Mouse (Mus musculus) forebrain, embryonic 15.5 days (tissue): ENCODE measurements around the gene Podxl2. TPM values are rescaled to one million over a fixed set of nuclear protein-coding genes. Genes with fewer than 3 reads are reported as not detected.

Experiments used
- ATAC-seq: fragments of 200-750 bp; cut with Nextera tagmentation; replicated peaks from 2 replicates; pipeline ENCODE4 v1.8.0; 2017; ENCODE audit warnings: mild to moderate bottlenecking, moderate TSS enrichment, moderate library complexity
- H3K27ac ChIP-seq: fragments of 300-500 bp; sonication (generic); replicated peaks from 2 replicates; pipeline ENCODE4 v1.5.1; 2015; ENCODE audit warnings: mild to moderate bottlenecking, inconsistent platforms
- H3K27me3 ChIP-seq: fragments of 300-500 bp; sonication (generic); 2 replicates; pipeline ENCODE4 v1.6.1; 2015; ENCODE audit warnings: inconsistent platforms
- H3K36me3 ChIP-seq: fragments of 300-500 bp; sonication (generic); 2 replicates; pipeline ENCODE4 v1.6.1; 2015; ENCODE audit warnings: mild to moderate bottlenecking, inconsistent platforms
- H3K4me1 ChIP-seq: fragments of 300-500 bp; sonication (generic); 2 replicates; pipeline ENCODE4 v1.6.1; 2015; ENCODE audit warnings: inconsistent platforms
- H3K4me2 ChIP-seq: fragments of 300-500 bp; sonication (generic); replicated peaks from 2 replicates; pipeline ENCODE4 v1.6.1; 2015; ENCODE audit warnings: mild to moderate bottlenecking, inconsistent platforms
- H3K4me3 ChIP-seq: fragments of 300-500 bp; sonication (generic); 2 replicates; pipeline ENCODE4 v1.5.1; 2015; ENCODE audit warnings: mild to moderate bottlenecking, inconsistent platforms
- H3K9ac ChIP-seq: fragments of 300-500 bp; sonication (generic); replicated peaks from 2 replicates; pipeline ENCODE4 v1.6.1; 2015; ENCODE audit warnings: mild to moderate bottlenecking, inconsistent platforms
- H3K9me3 ChIP-seq: fragments of 300-500 bp; sonication (generic); 2 replicates; pipeline ENCODE4 v1.6.1; 2016; ENCODE audit warnings: inconsistent platforms
- WGBS: fragments of 180-500 bp; shearing (Covaris S2); methylation state at CpG from one replicate; pipeline ENCODE4 v1.1.7; 2015; ENCODE audit warnings: mixed read lengths; 5-methylcytosine and 5-hydroxymethylcytosine counted together
- polyA plus RNA-seq: library from polyadenylated mRNA; unstranded; fragments of >200 nt; fragmentation: Nextera tagmentation; extraction: Ambion mirVana; gene quantifications from 2 replicates; pipeline ENCODE4 v1.2.1, GENCODE M21; 2015

Gene Podxl2
- polyA plus RNA-seq, 1 experiment from 2014 or later = 590 TPM

- H3K9me3 ChIP-seq = no peaks in the 10 kb centered on the region
- H3K36me3 ChIP-seq = no peaks in the 10 kb centered on the region
- H3K4me2 ChIP-seq = no peak overlapping the region
- 65% methylated on average over 3 of the region's 3 CpGs for WGBS
- H3K4me1 ChIP-seq = no peaks in the 10 kb centered on the region
- no peaks in the 10 kb centered on the region for H3K27me3 ChIP-seq
- no peak overlapping the region for H3K4me3 ChIP-seq
- no peak for ATAC-seq
- no peak overlapping the region for H3K9ac ChIP-seq
- no peak overlapping the region for H3K27ac ChIP-seq
These were observed 74.1 kb downstream of the Podxl2 start for GRCm38 (mm10) chr6:88800735-88801134.

- peaks cover 1% of the 10 kb centered on the region; the same call in 1 of the 2 replicates for H3K4me1 ChIP-seq
- 78% methylated on average over 7 of the region's 7 CpGs for WGBS
- H3K27ac ChIP-seq = no peak overlapping the region
- no peak overlapping the region for H3K4me3 ChIP-seq
- no peaks in the 10 kb centered on the region for H3K36me3 ChIP-seq
- no peak overlapping the region for H3K9ac ChIP-seq
- ATAC-seq = no peak
- no peak overlapping the region for H3K4me2 ChIP-seq
- no peaks in the 10 kb centered on the region for H3K27me3 ChIP-seq
- no peaks in the 10 kb centered on the region for H3K9me3 ChIP-seq
These were observed 74.7 kb downstream of the Podxl2 start for GRCm38 (mm10) chr6:88800191-88800590.

- Histone ChIP-seq H3K9ac (no peak overlapping the region), H3K36me3 (no peaks in the 10 kb centered on the region), H3K27me3 (no peaks in the 10 kb centered on the region), H3K27ac (peak overlapping the region; percentile 75), H3K4me3 (no peak overlapping the region), H3K9me3 (no peaks in the 10 kb centered on the region), H3K4me2 (peak overlapping the region; percentile 24), H3K4me1 (peaks cover 44% of the 10 kb centered on the region)
- WGBS = 61% methylated on average over 14 of the region's 14 CpGs
- ATAC-seq = 0 out of 2 replicates have a peak, but pooled peaks have one; percentile 7
These were observed 80.3 kb downstream of the Podxl2 start for GRCm38 (mm10) chr6:88794561-88794971.

GRCm38 (mm10) chr6:88793872-88794271 lies 81.0 kb downstream of the Podxl2 start:
- Histone ChIP-seq H3K9me3 (no peaks in the 10 kb centered on the region), H3K27me3 (no peaks in the 10 kb centered on the region), H3K4me2 (peak overlapping the region; percentile 24), H3K9ac (no peak overlapping the region), H3K4me3 (no peak overlapping the region), H3K36me3 (no peaks in the 10 kb centered on the region), H3K27ac (peak overlapping the region; percentile 75), H3K4me1 (peaks cover 44% of the 10 kb centered on the region)
- ATAC-seq = no peak
- WGBS = 60% methylated on average over 13 of the region's 13 CpGs

GRCm38 (mm10) chr6:88793243-88793642 lies 81.6 kb downstream of the Podxl2 start:
- H3K4me2 ChIP-seq = no peak overlapping the region
- no peak overlapping the region for H3K4me3 ChIP-seq
- H3K9ac ChIP-seq = no peak overlapping the region
- no peaks in the 10 kb centered on the region for H3K9me3 ChIP-seq
- no peaks in the 10 kb centered on the region for H3K27me3 ChIP-seq
- peak overlapping the region; percentile 20; the same call in 1 of the 2 replicates for H3K27ac ChIP-seq
- peak; percentile 67 for ATAC-seq
- peaks cover 48% of the 10 kb centered on the region for H3K4me1 ChIP-seq
- no peaks in the 10 kb centered on the region for H3K36me3 ChIP-seq
- 15% methylated on average over 2 of the region's 2 CpGs for WGBS

Other genes starting within 250 kb of the Podxl2 start
- gene Kbtbd12, start 237.1 kb downstream of the Podxl2 start, polyA plus RNA-seq = 0.20 TPM in 1 of 2 replicates, not detected in the other
- 24.9 and 25.0 TPM in 2 replicates for gene Mgll, start 150.6 kb downstream of the Podxl2 start, polyA plus RNA-seq
- gene Abtb1, start 33.1 kb downstream of the Podxl2 start, polyA plus RNA-seq = 37.6 and 40.0 TPM in 2 replicates
- gene Mcm2, start 23.7 kb upstream of the Podxl2 start, polyA plus RNA-seq = 70.0 and 75.2 TPM in 2 replicates
- gene Tpra1, start 27.2 kb upstream of the Podxl2 start, polyA plus RNA-seq = 61.5 and 64.1 TPM in 2 replicates